Mouse (Mus musculus) embryonic facial prominence, embryonic 10.5 days (tissue): ENCODE measurements at regions not wholly inside any gene's neighbourhood (a gene's known extent, or its start where the extent isn't known, plus 50 kb on each side); places are given as distances from the start of the nearest gene placed in this dataset.
"Not testable (repeated sequence)": the region's sequence is repeated elsewhere in the genome, so short reads cannot be mapped to it uniquely, and the experiment has no call there.

ENCODE experiments used
- DNase-seq: peaks from one replicate; pipeline ENCODE4 v3.0.0-alpha.2; 2017; ENCODE audit warnings: low spot score
- H3K27ac ChIP-seq: fragments of 300-500 bp; sonication (generic); replicated peaks from 2 replicates; pipeline ENCODE4 v1.5.1; 2016; ENCODE audit warnings: mild to moderate bottlenecking
- H3K27me3 ChIP-seq: fragments of 300-500 bp; sonication (generic); replicated peaks from 2 replicates; pipeline ENCODE4 v1.6.1; 2016; ENCODE audit warnings: low read depth, mild to moderate bottlenecking; ENCODE audit not compliant: poor library complexity, severe bottlenecking
- H3K36me3 ChIP-seq: fragments of 300-500 bp; sonication (generic); replicated peaks from 2 replicates; pipeline ENCODE4 v1.6.1; 2016; ENCODE audit warnings: mild to moderate bottlenecking, moderate library complexity
- H3K4me1 ChIP-seq: fragments of 300-500 bp; sonication (generic); 2 replicates; pipeline ENCODE4 v1.6.1; 2016
- H3K4me3 ChIP-seq: fragments of 300-500 bp; sonication (generic); 2 replicates; pipeline ENCODE4 v1.5.1; 2016; ENCODE audit warnings: mild to moderate bottlenecking, moderate library complexity
- H3K9me3 ChIP-seq: fragments of 300-500 bp; sonication (generic); 2 replicates; pipeline ENCODE4 v1.6.1; 2016; ENCODE audit warnings: mild to moderate bottlenecking
- WGBS: fragments of 180-500 bp; shearing (Covaris S2); methylation state at CpG from one replicate; pipeline ENCODE4 v1.1.7; 2016; 5-methylcytosine and 5-hydroxymethylcytosine counted together

GRCm38 (mm10) chr7:39732790-39733189 is 215.2 kb downstream of the Zfp619 start:
- 70% methylated on average over 1 of the region's 1 CpGs for WGBS
- H3K9me3 ChIP-seq = no peaks in the 10 kb centered on the region
- H3K27me3 ChIP-seq = 0 out of 2 replicates have a peak, but pooled peaks cover 5% of the 10 kb centered on the region
- H3K36me3 ChIP-seq = no peaks in the 10 kb centered on the region
- no peak overlapping the region for H3K4me3 ChIP-seq
- H3K4me1 ChIP-seq = peaks cover 5% of the 10 kb centered on the region; the same call in 1 of the 2 replicates
- H3K27ac ChIP-seq = no peak overlapping the region
- no peak for DNase-seq

GRCm38 (mm10) chr7:39748395-39748794 is 230.8 kb downstream of the Zfp619 start:
- not testable (repeated sequence) for H3K27ac ChIP-seq, DNase-seq, H3K27me3 ChIP-seq, H3K36me3 ChIP-seq, H3K4me1 ChIP-seq, H3K4me3 ChIP-seq, H3K9me3 ChIP-seq

GRCm38 (mm10) chr7:39750448-39750847 is 232.9 kb downstream of the Zfp619 start:
- Histone ChIP-seq H3K4me3 (no peak overlapping the region), H3K4me1 (no peaks in the 10 kb centered on the region), H3K9me3 (no peaks in the 10 kb centered on the region), H3K27ac (no peak overlapping the region), H3K27me3 (no peaks in the 10 kb centered on the region), H3K36me3 (no peaks in the 10 kb centered on the region)
- WGBS = 86% methylated on average over 7 of the region's 7 CpGs
- no peak for DNase-seq

GRCm38 (mm10) chr7:39764366-39764765 is 246.8 kb downstream of the Zfp619 start:
- Histone ChIP-seq H3K9me3 (no peaks in the 10 kb centered on the region), H3K27ac (no peak overlapping the region), H3K4me1 (no peaks in the 10 kb centered on the region), H3K27me3 (no peaks in the 10 kb centered on the region), H3K36me3 (no peaks in the 10 kb centered on the region), H3K4me3 (no peak overlapping the region)
- DNase-seq = no peak
- 88% methylated on average over 2 of the region's 2 CpGs for WGBS

GRCm38 (mm10) chr7:39765094-39765493 is 247.5 kb downstream of the Zfp619 start:
- no peaks in the 10 kb centered on the region for H3K36me3 ChIP-seq
- no peaks in the 10 kb centered on the region for H3K27me3 ChIP-seq
- WGBS = 81% methylated on average over 5 of the region's 5 CpGs
- no peak overlapping the region for H3K27ac ChIP-seq
- no peaks in the 10 kb centered on the region for H3K4me1 ChIP-seq
- no peaks in the 10 kb centered on the region for H3K9me3 ChIP-seq
- no peak for DNase-seq
- H3K4me3 ChIP-seq = no peak overlapping the region

GRCm38 (mm10) chr7:39773291-39773690 is 255.7 kb downstream of the Zfp619 start:
- DNase-seq = no peak
- Histone ChIP-seq H3K4me3 (no peak overlapping the region), H3K27ac (no peak overlapping the region), H3K27me3 (no peaks in the 10 kb centered on the region), H3K9me3 (no peaks in the 10 kb centered on the region), H3K36me3 (no peaks in the 10 kb centered on the region), H3K4me1 (no peaks in the 10 kb centered on the region)
- WGBS = 91% methylated on average over 6 of the region's 6 CpGs

GRCm38 (mm10) chr7:39789321-39789720 is 271.8 kb downstream of the Zfp619 start:
- Histone ChIP-seq H3K4me1 (no peaks in the 10 kb centered on the region), H3K4me3 (no peak overlapping the region), H3K27ac (no peak overlapping the region), H3K9me3 (no peaks in the 10 kb centered on the region), H3K36me3 (no peaks in the 10 kb centered on the region), H3K27me3 (no peaks in the 10 kb centered on the region)
- no peak for DNase-seq
- 90% methylated on average over 4 of the region's 4 CpGs for WGBS

- WGBS = 80% methylated on average over 4 of the region's 4 CpGs
Measured at GRCm38 (mm10) chr7:39789880-39790279, 272.3 kb downstream of the Zfp619 start.

GRCm38 (mm10) chr7:39794751-39795150 is 277.2 kb downstream of the Zfp619 start:
- Histone ChIP-seq H3K27ac (no peak overlapping the region), H3K4me3 (no peak overlapping the region)
- 89% methylated on average over 3 of the region's 3 CpGs for whole genome bisulfite sequencing

More at GRCm38 (mm10) chr7:39789880-39790279, 272.3 kb downstream of the Zfp619 start:
- Histone ChIP-seq H3K9me3 (no peaks in the 10 kb centered on the region), H3K4me3 (no peak overlapping the region), H3K27ac (no peak overlapping the region), H3K4me1 (no peaks in the 10 kb centered on the region), H3K36me3 (no peaks in the 10 kb centered on the region), H3K27me3 (no peaks in the 10 kb centered on the region)
- no peak for DNase-seq

GRCm38 (mm10) chr7:39804276-39804675 is 286.7 kb downstream of the Zfp619 start:
- Histone ChIP-seq H3K9me3 (no peaks in the 10 kb centered on the region), H3K36me3 (no peaks in the 10 kb centered on the region), H3K27ac (no peak overlapping the region), H3K27me3 (no peaks in the 10 kb centered on the region), H3K4me3 (no peak overlapping the region), H3K4me1 (no peaks in the 10 kb centered on the region)
- WGBS = 82% methylated on average over 3 of the region's 3 CpGs
- DNase-seq = no peak

More at GRCm38 (mm10) chr7:39794751-39795150, 277.2 kb downstream of the Zfp619 start:
- H3K36me3 ChIP-seq = no peaks in the 10 kb centered on the region
- DNase-seq = no peak
- H3K4me1 ChIP-seq = no peaks in the 10 kb centered on the region
- H3K27me3 ChIP-seq = no peaks in the 10 kb centered on the region
- no peaks in the 10 kb centered on the region for H3K9me3 ChIP-seq

GRCm38 (mm10) chr7:39818036-39818435 is 300.5 kb downstream of the Zfp619 start:
- WGBS = 80% methylated on average over 3 of the region's 3 CpGs
- no peaks in the 10 kb centered on the region for H3K4me1 ChIP-seq

GRCm38 (mm10) chr7:39822550-39823178 is 305.1 kb downstream of the Zfp619 start:
- Histone ChIP-seq H3K9me3 (no peaks in the 10 kb centered on the region), H3K4me3 (no peak overlapping the region), H3K27ac (no peak overlapping the region), H3K27me3 (no peaks in the 10 kb centered on the region), H3K4me1 (no peaks in the 10 kb centered on the region), H3K36me3 (no peaks in the 10 kb centered on the region)
- WGBS = 93% methylated on average over 4 of the region's 4 CpGs
- DNase-seq = no peak

More at GRCm38 (mm10) chr7:39818036-39818435, 300.5 kb downstream of the Zfp619 start:
- DNase-seq = no peak
- H3K27ac ChIP-seq = no peak overlapping the region
- no peak overlapping the region for H3K4me3 ChIP-seq
- H3K36me3 ChIP-seq = no peaks in the 10 kb centered on the region
- H3K9me3 ChIP-seq = no peaks in the 10 kb centered on the region
- no peaks in the 10 kb centered on the region for H3K27me3 ChIP-seq

- Histone ChIP-seq H3K36me3 (no peaks in the 10 kb centered on the region), H3K4me1 (no peaks in the 10 kb centered on the region), H3K9me3 (no peaks in the 10 kb centered on the region), H3K27ac (no peak overlapping the region), H3K27me3 (no peaks in the 10 kb centered on the region), H3K4me3 (no peak overlapping the region)
- DNase-seq = no peak
- WGBS = 53% methylated on average over 6 of the region's 6 CpGs
Measured at GRCm38 (mm10) chr7:39828378-39828777, 310.8 kb downstream of the Zfp619 start.
